Mouse (Mus musculus): Measurements from ENCODE around the gene Habp4. TPM values are rescaled to one million over a fixed set of nuclear protein-coding genes. Genes with fewer than 3 reads are reported as not detected.

The Habp4 gene
- polyA plus RNA-seq, 1 experiment from 2014 or later: 55.8 TPM

DNA sequence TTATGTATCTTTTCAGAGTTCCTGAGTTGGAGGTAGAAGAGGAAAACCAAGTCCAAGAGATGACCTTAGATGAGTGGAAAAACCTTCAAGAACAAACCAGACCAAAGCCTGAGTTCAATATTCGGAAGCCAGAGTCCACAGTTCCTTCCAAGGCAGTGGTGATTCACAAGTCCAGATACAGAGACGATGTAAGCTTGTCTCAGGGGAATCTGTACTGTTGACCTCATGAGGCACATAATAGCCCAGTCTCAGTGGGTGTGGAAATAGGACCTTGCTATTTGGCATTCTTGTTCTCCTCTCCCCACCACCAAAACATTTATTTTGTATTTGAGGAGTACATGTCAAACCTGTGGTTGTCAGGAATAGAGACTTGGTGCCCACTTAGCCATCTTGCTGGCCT, 20.5 kb downstream of the Habp4 start:
- H3K4me1 ChIP-seq (ENCODE audit: control insufficient read depth, insufficient read depth, low read length): no peaks in the 10 kb centered on the region
- peaks cover 11% of the 10 kb centered on the region for H3K36me3 ChIP-seq (ENCODE audit: control insufficient read depth, insufficient read depth, low read length)
- H3K27ac ChIP-seq (ENCODE audit: low read depth, low read length): no peak overlapping the region
- H3K9me3 ChIP-seq (ENCODE audit: control insufficient read depth, low read length): no peaks in the 10 kb centered on the region
- no peak overlapping the region for H3K4me3 ChIP-seq (ENCODE audit: low read depth, low read length)
- H3K27me3 ChIP-seq (ENCODE audit: control insufficient read depth, insufficient read depth, low read length): no peaks in the 10 kb centered on the region
- 89% methylated on average over 2 of the region's 2 CpGs for WGBS
- no peak for ATAC-seq (ENCODE audit: low read depth)
- H3K4me2 ChIP-seq (ENCODE audit: low read depth, low read length): no peak overlapping the region
- H3K9ac ChIP-seq (replicated peaks; ENCODE audit: low read depth, low read length): no peak overlapping the region

DNA sequence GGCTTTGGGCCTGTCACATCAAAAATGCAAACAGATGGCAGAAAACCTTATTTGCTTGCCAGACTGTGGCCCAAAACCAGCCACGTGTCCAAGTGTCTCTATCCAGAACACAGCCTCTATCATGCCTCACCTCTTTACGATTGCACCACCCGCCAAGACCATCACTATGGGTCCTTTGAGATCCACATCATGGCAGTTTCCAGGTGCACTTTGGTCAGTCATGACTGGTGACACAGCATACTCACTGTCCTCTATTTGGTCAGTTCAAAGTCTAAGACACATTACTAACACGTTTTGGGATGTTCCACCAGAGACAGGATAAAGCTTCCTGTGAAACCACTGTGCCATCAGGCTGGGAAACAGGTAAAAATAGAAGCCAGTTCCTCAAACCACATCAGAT, 22.0 kb downstream of the Habp4 start:
- Histone ChIP-seq H3K27me3 (ENCODE audit: control insufficient read depth, insufficient read depth, low read length) (no peaks in the 10 kb centered on the region), H3K27ac (ENCODE audit: low read depth, low read length) (no peak overlapping the region), H3K9me3 (ENCODE audit: control insufficient read depth, low read length) (no peaks in the 10 kb centered on the region), H3K4me1 (ENCODE audit: control insufficient read depth, insufficient read depth, low read length) (no peaks in the 10 kb centered on the region), H3K9ac (replicated peaks; ENCODE audit: low read depth, low read length) (no peak overlapping the region), H3K4me3 (ENCODE audit: low read depth, low read length) (no peak overlapping the region), H3K36me3 (ENCODE audit: control insufficient read depth, insufficient read depth, low read length) (no peaks in the 10 kb centered on the region; the same call in 1 of the 2 replicates), H3K4me2 (ENCODE audit: low read depth, low read length) (no peak overlapping the region)
- ATAC-seq (ENCODE audit: low read depth): no peak
- WGBS: 82% methylated on average over 4 of the region's 4 CpGs

DNA sequence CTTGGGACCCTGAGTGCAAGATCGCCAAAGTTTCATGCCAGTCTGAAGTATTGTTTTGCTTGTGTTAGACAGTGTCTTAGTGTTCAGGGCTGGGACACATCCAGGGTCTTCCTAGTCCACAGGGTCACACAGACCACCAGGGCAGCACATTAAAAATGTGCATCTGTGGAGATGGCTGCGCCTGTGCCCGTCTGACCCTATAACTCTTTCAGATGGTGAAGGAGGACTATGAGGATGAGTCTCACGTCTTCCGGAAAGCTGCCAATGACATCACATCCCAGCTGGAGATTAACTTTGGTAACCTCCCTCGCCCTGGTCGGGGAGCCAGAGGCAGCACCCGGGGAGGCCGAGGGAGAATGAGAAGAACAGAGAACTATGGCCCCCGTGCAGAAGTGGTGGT, 22.7 kb downstream of the Habp4 start:
- H3K27ac ChIP-seq (ENCODE audit: low read depth, low read length): no peak overlapping the region
- no peak overlapping the region for H3K4me3 ChIP-seq (ENCODE audit: low read depth, low read length)
- ATAC-seq (ENCODE audit: low read depth): no peak
- H3K36me3 ChIP-seq (ENCODE audit: control insufficient read depth, insufficient read depth, low read length): no peaks in the 10 kb centered on the region
- no peak overlapping the region for H3K4me2 ChIP-seq (ENCODE audit: low read depth, low read length)
- H3K4me1 ChIP-seq (ENCODE audit: control insufficient read depth, insufficient read depth, low read length): no peaks in the 10 kb centered on the region
- H3K9ac ChIP-seq (replicated peaks; ENCODE audit: low read depth, low read length): no peak overlapping the region
- no peaks in the 10 kb centered on the region for H3K9me3 ChIP-seq (ENCODE audit: control insufficient read depth, low read length)
- no peaks in the 10 kb centered on the region for H3K27me3 ChIP-seq (ENCODE audit: control insufficient read depth, insufficient read depth, low read length)
- 81% methylated on average over 10 of the region's 10 CpGs for WGBS

DNA sequence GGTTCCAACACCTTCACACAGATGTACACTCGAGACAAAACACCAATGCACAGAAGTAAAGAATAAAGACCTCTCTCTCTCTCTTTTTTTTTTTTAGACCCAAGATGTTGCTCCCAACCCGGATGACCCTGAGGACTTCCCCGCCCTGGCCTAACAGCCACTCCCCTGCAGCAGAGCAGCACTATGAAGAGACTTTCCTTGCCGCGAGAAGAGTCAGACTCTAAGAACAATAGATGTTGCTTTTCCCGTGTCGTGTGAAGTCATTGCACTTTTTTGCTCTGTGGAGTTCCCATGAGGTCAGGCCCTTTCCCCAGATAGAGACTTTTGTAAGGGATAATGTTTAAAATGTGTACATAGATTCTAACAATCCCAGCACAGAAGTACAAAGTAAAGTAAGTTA, 23.6 kb downstream of the Habp4 start:
- 78% methylated on average over 7 of the region's 7 CpGs for WGBS

DNA sequence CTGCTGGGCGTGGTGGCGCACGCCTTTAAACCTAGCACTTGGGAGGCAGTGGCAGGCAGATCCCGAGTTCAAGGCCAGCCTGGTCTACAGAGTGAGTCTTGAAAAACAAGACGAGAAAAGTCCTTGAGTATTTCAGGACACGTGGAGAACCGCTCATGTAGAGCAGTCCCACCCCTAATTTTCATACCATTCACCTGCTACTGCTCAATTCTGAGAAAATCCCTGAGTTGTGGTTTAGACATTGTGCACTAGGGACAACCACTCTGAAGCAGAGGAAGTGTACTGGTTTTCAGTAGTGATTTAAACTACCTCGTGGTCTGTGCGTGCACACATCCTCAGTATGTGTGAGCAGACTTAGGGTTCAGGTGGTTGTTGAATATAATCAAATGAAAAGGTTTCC, 24.0 kb downstream of the Habp4 start:
- H3K4me3 ChIP-seq (ENCODE audit: low read depth, low read length): no peak overlapping the region
- no peaks in the 10 kb centered on the region for H3K27me3 ChIP-seq (ENCODE audit: control insufficient read depth, insufficient read depth, low read length)
- H3K9me3 ChIP-seq (ENCODE audit: control insufficient read depth, low read length): no peaks in the 10 kb centered on the region
- H3K9ac ChIP-seq (replicated peaks; ENCODE audit: low read depth, low read length): no peak overlapping the region
- no peak for ATAC-seq (ENCODE audit: low read depth)
- no peak overlapping the region for H3K27ac ChIP-seq (ENCODE audit: low read depth, low read length)
- 93% methylated on average over 9 of the region's 9 CpGs for WGBS
- H3K36me3 ChIP-seq (ENCODE audit: control insufficient read depth, insufficient read depth, low read length): no peaks in the 10 kb centered on the region
- no peak overlapping the region for H3K4me2 ChIP-seq (ENCODE audit: low read depth, low read length)
- no peaks in the 10 kb centered on the region for H3K4me1 ChIP-seq (ENCODE audit: control insufficient read depth, insufficient read depth, low read length)

More for the DNA sequence above, 23.6 kb downstream of the Habp4 start:
- H3K4me1 ChIP-seq (ENCODE audit: control insufficient read depth, insufficient read depth, low read length): no peaks in the 10 kb centered on the region
- H3K4me2 ChIP-seq (ENCODE audit: low read depth, low read length): no peak overlapping the region
- no peak overlapping the region for H3K9ac ChIP-seq (replicated peaks; ENCODE audit: low read depth, low read length)
- no peaks in the 10 kb centered on the region for H3K36me3 ChIP-seq (ENCODE audit: control insufficient read depth, insufficient read depth, low read length)
- H3K9me3 ChIP-seq (ENCODE audit: control insufficient read depth, low read length): no peaks in the 10 kb centered on the region
- no peak overlapping the region for H3K4me3 ChIP-seq (ENCODE audit: low read depth, low read length)
- no peak overlapping the region for H3K27ac ChIP-seq (ENCODE audit: low read depth, low read length)
- ATAC-seq (ENCODE audit: low read depth): no peak
- H3K27me3 ChIP-seq (ENCODE audit: control insufficient read depth, insufficient read depth, low read length): no peaks in the 10 kb centered on the region

DNA sequence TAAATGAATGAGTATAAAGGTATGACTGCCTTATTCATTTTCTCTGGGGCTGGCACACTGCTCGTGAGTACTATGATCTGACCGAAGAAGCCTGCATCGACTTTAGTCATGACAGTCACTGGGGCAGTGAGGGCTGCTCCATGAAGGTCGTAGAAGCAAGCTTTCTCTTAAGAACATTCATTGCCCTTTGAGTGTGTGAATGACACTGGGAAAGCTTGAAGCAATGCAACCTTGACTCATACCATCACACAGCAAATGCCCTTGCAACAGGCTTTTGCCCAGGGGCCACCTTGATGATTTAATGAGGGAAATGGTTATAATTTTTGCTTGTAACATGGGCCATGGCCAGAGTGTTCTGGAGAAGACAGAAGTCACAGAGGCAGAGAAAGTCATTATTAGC, 24.9 kb downstream of the Habp4 start:
- WGBS: 94% methylated on average over 4 of the region's 4 CpGs
- ATAC-seq (ENCODE audit: low read depth): no peak

DNA sequence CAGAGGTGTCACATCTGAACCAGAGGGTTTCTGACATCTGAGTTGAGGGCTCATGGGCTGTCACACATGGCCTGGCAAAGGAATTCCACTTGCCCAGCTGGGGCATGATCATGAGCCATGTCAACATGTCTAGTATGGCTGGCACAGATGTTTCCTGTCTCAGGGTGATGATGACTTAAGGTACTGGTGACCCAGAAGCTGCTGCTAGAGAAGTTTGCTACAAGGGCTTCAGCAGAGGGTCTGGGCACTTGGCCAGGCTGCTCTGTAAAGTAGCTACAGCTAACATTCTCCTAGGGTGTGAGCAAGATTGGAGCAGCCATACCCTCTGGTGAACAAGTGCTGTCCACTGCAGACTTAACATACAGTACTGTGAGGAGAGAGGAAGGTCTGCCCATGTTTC, 25.4 kb downstream of the Habp4 start:
- no peaks in the 10 kb centered on the region for H3K9me3 ChIP-seq (ENCODE audit: control insufficient read depth, low read length)
- H3K27ac ChIP-seq (ENCODE audit: low read depth, low read length): no peak overlapping the region
- H3K4me2 ChIP-seq (ENCODE audit: low read depth, low read length): no peak overlapping the region
- no peaks in the 10 kb centered on the region for H3K27me3 ChIP-seq (ENCODE audit: control insufficient read depth, insufficient read depth, low read length)
- no peaks in the 10 kb centered on the region for H3K4me1 ChIP-seq (ENCODE audit: control insufficient read depth, insufficient read depth, low read length)
- no peak for ATAC-seq (ENCODE audit: low read depth)
- H3K9ac ChIP-seq (replicated peaks; ENCODE audit: low read depth, low read length): no peak overlapping the region
- H3K4me3 ChIP-seq (ENCODE audit: low read depth, low read length): no peak overlapping the region
- no peaks in the 10 kb centered on the region for H3K36me3 ChIP-seq (ENCODE audit: control insufficient read depth, insufficient read depth, low read length)

More for the DNA sequence above, 24.9 kb downstream of the Habp4 start:
- Histone ChIP-seq H3K27ac (ENCODE audit: low read depth, low read length) (no peak overlapping the region), H3K4me3 (ENCODE audit: low read depth, low read length) (no peak overlapping the region), H3K36me3 (ENCODE audit: control insufficient read depth, insufficient read depth, low read length) (no peaks in the 10 kb centered on the region), H3K9me3 (ENCODE audit: control insufficient read depth, low read length) (no peaks in the 10 kb centered on the region), H3K27me3 (ENCODE audit: control insufficient read depth, insufficient read depth, low read length) (no peaks in the 10 kb centered on the region), H3K4me2 (ENCODE audit: low read depth, low read length) (no peak overlapping the region), H3K9ac (replicated peaks; ENCODE audit: low read depth, low read length) (no peak overlapping the region), H3K4me1 (ENCODE audit: control insufficient read depth, insufficient read depth, low read length) (no peaks in the 10 kb centered on the region)

DNA sequence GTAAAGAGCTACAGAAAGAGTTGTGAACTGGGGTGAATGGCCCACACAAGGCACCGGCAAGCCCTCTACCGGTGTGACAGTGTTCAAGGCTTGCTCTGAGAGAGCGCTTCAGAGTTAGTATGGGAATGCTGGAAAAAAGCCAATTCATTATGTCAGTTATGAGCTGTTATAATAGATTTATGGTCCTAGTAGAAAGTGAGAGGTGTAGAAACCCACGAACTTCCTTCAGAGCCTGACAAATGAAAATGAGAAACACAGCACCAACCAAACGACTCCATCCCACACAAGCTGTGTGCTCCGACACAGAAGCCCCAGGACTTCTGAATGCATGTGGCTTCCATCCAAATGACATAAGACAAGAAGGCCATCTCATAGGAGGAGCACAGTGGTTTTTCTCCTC, 36.3 kb downstream of the Habp4 start:
- 82% methylated on average over 6 of the region's 6 CpGs for WGBS
- Histone ChIP-seq H3K27me3 (ENCODE audit: control insufficient read depth, insufficient read depth, low read length) (no peaks in the 10 kb centered on the region), H3K4me1 (ENCODE audit: control insufficient read depth, insufficient read depth, low read length) (no peaks in the 10 kb centered on the region), H3K27ac (ENCODE audit: low read depth, low read length) (no peak overlapping the region), H3K9ac (replicated peaks; ENCODE audit: low read depth, low read length) (no peak overlapping the region), H3K9me3 (ENCODE audit: control insufficient read depth, low read length) (no peaks in the 10 kb centered on the region), H3K36me3 (ENCODE audit: control insufficient read depth, insufficient read depth, low read length) (no peaks in the 10 kb centered on the region), H3K4me3 (ENCODE audit: low read depth, low read length) (no peak overlapping the region), H3K4me2 (ENCODE audit: low read depth, low read length) (no peak overlapping the region)
- no peak for ATAC-seq (ENCODE audit: low read depth)

DNA sequence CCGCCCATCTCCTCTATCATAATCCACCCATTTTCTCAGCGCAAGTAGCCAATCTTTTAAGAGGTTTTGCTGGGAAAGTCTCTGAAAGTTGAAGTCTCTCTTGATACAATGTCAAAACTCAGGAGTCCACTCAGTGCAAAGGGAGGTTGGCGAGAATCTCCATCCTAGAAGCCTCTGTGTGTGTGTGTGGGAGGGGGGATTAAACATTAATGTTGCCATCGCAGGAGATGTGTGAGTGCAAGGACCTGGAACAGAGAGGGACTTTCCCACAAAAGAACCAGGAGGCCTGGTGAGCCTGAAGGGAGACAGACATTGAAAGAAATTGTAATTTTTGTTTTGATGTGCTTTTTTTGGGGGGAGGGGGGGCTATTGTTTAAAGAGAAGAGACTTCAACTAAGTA, 36.7 kb downstream of the Habp4 start:
- Histone ChIP-seq H3K27ac (ENCODE audit: low read depth, low read length) (no peak overlapping the region), H3K9ac (replicated peaks; ENCODE audit: low read depth, low read length) (no peak overlapping the region), H3K4me3 (ENCODE audit: low read depth, low read length) (no peak overlapping the region), H3K27me3 (ENCODE audit: control insufficient read depth, insufficient read depth, low read length) (no peaks in the 10 kb centered on the region), H3K36me3 (ENCODE audit: control insufficient read depth, insufficient read depth, low read length) (no peaks in the 10 kb centered on the region), H3K4me2 (ENCODE audit: low read depth, low read length) (no peak overlapping the region), H3K4me1 (ENCODE audit: control insufficient read depth, insufficient read depth, low read length) (no peaks in the 10 kb centered on the region), H3K9me3 (ENCODE audit: control insufficient read depth, low read length) (no peaks in the 10 kb centered on the region)
- 94% methylated on average over 4 of the region's 4 CpGs for WGBS
- no peak for ATAC-seq (ENCODE audit: low read depth)

DNA sequence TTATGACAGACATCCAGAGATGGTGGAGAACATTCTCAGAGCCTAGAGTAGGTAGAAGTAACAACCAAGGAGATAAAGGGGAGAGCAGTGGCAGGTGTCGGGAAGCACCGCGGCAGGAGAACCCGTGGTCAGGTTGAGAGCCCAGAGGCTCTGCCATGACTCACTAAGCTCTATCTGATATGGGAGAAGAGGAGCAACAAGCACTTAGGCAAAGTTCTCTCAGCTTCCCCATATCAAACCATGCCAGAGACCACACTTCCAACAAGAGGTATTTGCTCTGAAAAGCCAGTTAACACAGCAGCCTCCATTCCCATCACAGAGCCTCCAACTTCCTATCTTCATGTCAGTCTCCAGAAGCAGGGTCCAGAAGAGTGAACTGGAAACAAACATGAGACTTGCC, 39.3 kb downstream of the Habp4 start:
- ATAC-seq (ENCODE audit: low read depth): no peak
- no peaks in the 10 kb centered on the region for H3K9me3 ChIP-seq (ENCODE audit: control insufficient read depth, low read length)
- no peak overlapping the region for H3K4me3 ChIP-seq (ENCODE audit: low read depth, low read length)
- WGBS: 98% methylated on average over 4 of the region's 4 CpGs
- no peak overlapping the region for H3K9ac ChIP-seq (replicated peaks; ENCODE audit: low read depth, low read length)
- H3K4me1 ChIP-seq (ENCODE audit: control insufficient read depth, insufficient read depth, low read length): no peaks in the 10 kb centered on the region
- no peak overlapping the region for H3K27ac ChIP-seq (ENCODE audit: low read depth, low read length)
- no peak overlapping the region for H3K4me2 ChIP-seq (ENCODE audit: low read depth, low read length)
- H3K36me3 ChIP-seq (ENCODE audit: control insufficient read depth, insufficient read depth, low read length): no peaks in the 10 kb centered on the region
- no peaks in the 10 kb centered on the region for H3K27me3 ChIP-seq (ENCODE audit: control insufficient read depth, insufficient read depth, low read length)
